Mouse (Mus musculus) embryo, embryonic 10 days (tissue): Measurements from ENCODE around the gene Sncg.
"Not testable (repeated sequence)": the region's sequence is repeated elsewhere in the genome, so short reads cannot be mapped to it uniquely, and the experiment has no call there.

Experiments
- DNase-seq: peaks from one replicate; pipeline ENCODE4 v3.0.0-alpha.2; 2015; ENCODE audit warnings: low spot score

Gene Sncg

GRCm38 (mm10) chr14:34374577-34374976 lies at the start of gene Sncg:
Gene Sncg, minus strand, starts transcription at chr14:34374789.
- peak; percentile 19 for DNase-seq

GRCm38 (mm10) chr14:34421078-34421477 lies 46.5 kb upstream of the Sncg start:
- no peak for DNase-seq

- DNase-seq: no peak
Observed at GRCm38 (mm10) chr14:34417501-34417900, 42.9 kb upstream of the Sncg start.

GRCm38 (mm10) chr14:34416946-34417345 lies 42.4 kb upstream of the Sncg start:
- DNase-seq: not testable (repeated sequence)

GRCm38 (mm10) chr14:34412164-34412896 lies 37.7 kb upstream of the Sncg start:
- DNase-seq: no peak

- DNase-seq: no peak
Observed at GRCm38 (mm10) chr14:34410716-34411115, 36.1 kb upstream of the Sncg start.

- no peak for DNase-seq
Observed at GRCm38 (mm10) chr14:34403424-34403823, 28.8 kb upstream of the Sncg start.

GRCm38 (mm10) chr14:34402871-34403270 lies 28.3 kb upstream of the Sncg start:
- no peak for DNase-seq

- peak; percentile 80 for DNase-seq
Observed at GRCm38 (mm10) chr14:34401135-34401534, 26.5 kb upstream of the Sncg start.

- DNase-seq: no peak
Observed at GRCm38 (mm10) chr14:34400021-34400420, 25.4 kb upstream of the Sncg start.

GRCm38 (mm10) chr14:34399301-34399700 lies 24.7 kb upstream of the Sncg start:
- no peak for DNase-seq

GRCm38 (mm10) chr14:34398901-34399300 lies 24.3 kb upstream of the Sncg start:
- DNase-seq: no peak

GRCm38 (mm10) chr14:34397871-34398270 lies 23.3 kb upstream of the Sncg start:
- no peak for DNase-seq

GRCm38 (mm10) chr14:34393295-34393694 lies 18.7 kb upstream of the Sncg start:
- no peak for DNase-seq

GRCm38 (mm10) chr14:34382921-34383704 lies 8.5 kb upstream of the Sncg start:
- DNase-seq: no peak

- peak; percentile 68 for DNase-seq
Observed at GRCm38 (mm10) chr14:34378560-34379331, 4.2 kb upstream of the Sncg start.

- DNase-seq: no peak
Observed at GRCm38 (mm10) chr14:34377121-34377520, 2.5 kb upstream of the Sncg start.

GRCm38 (mm10) chr14:34375941-34376340 lies 1.4 kb upstream of the Sncg start:
- no peak for DNase-seq

- no peak for DNase-seq
Observed at GRCm38 (mm10) chr14:34375415-34375904, 871 bp upstream of the Sncg start, which contains the start of gene Mmrn2. Gene Mmrn2, plus strand, starts transcription at chr14:34375465.

GRCm38 (mm10) chr14:34373581-34373980 lies 1.0 kb downstream of the Sncg start:
- no peak for DNase-seq

- DNase-seq: peak; percentile 60
Observed at GRCm38 (mm10) chr14:34372646-34373045, 1.9 kb downstream of the Sncg start.

- no peak for DNase-seq
Observed at GRCm38 (mm10) chr14:34371763-34372162, 2.8 kb downstream of the Sncg start.
